Mouse (Mus musculus) thymus, postnatal 0 days (tissue): Measurements from ENCODE around the gene Mov10. TPM values are rescaled to one million over a fixed set of nuclear protein-coding genes. Genes with fewer than 3 reads are reported as not detected.

ENCODE experiments used
- DNase-seq: peaks from one replicate; pipeline ENCODE4 v3.0.0-alpha.2; 2015; ENCODE audit warnings: low spot score
- polyA plus RNA-seq: library from polyadenylated mRNA; unstranded; fragments of >200 nt; fragmentation: Nextera tagmentation; extraction: Ambion mirVana; gene quantifications from 2 replicates; pipeline ENCODE4 v1.2.1, GENCODE M21; 2015

Mov10 gene
- polyA plus RNA-seq, 1 experiment from 2014 or later, result 29.9 TPM

DNA sequence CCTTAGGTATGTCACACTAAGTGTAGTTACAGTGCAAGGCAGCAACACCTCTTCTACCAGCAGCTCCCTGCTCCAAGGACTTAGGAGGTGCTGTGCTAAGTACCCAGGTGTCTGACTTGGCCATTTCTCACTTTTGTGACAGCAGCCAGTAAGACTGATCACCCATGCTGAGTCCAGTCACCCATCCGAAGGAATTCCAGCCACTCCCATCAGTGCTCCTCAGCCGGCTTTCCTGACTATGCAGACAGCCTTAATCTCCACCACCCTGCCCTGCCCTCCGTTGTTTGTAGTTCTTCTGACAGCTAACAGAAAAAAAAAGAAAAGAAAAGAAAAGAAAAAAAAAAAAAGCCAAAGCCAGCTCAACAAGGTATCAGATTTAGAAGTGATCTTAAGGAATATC lies 6.6 kb downstream of the Mov10 start:
- DNase-seq, result no peak

DNA sequence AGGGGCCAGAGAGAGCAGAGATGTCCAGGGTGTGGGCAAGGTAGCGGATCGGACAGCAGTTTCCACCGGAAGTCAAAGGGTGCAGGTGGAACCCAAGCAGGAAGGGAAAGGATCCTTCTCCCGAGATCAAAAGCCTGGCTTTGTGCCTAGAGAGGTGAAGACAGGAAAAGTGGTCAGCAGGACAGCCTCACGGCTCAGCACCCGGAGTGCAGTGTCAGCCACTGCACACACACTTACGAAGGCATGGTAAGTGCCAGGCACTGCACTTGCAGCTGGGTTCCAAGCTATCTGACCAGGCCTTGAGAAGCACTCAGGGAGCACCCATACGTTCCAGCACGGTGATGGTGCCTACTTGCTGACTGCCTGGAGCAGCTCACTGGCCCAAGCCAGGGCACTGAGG lies 12.8 kb downstream of the Mov10 start:
- DNase-seq, result no peak

DNA sequence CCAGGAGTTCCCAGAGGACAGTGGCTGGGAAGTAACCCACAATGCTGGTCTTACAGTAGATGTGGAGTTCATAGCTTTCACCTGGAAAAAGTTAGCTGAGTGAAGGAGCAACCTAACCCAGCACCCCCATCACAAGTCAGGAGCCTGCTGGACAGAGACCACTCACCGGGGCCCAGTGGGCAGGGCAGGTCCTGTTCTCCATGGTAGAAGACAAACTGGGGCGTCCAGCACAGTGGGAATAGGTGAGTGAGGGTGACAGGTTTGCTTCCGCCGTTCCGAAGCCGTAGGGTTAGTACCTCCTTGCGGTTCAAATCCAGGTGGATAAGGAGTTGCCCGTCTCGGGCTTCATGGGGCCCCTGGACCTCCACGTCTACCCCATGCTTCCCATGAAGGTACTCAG lies 14.1 kb downstream of the Mov10 start:
- no peak for DNase-seq

DNA sequence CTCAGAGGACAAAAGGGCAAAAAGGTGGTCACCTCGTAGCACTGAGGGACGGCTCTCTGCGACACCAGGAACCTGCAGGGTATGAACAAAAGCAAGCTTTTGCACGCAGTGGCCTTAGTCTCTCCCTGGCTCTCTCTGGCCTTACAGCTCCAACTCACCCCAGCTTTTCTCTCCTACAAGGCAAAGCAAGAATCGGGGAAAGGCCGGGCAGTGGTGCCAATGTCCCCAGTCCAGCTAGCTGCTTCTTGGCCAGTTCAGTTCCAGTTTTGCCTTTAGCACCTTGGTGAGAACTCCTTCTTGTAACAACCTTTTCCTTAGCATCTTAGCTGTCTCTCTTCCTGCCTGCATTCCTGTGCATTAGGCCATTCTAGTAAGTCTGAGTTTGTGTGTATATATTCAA lies 16.9 kb downstream of the Mov10 start:
- DNase-seq, result no peak

DNA sequence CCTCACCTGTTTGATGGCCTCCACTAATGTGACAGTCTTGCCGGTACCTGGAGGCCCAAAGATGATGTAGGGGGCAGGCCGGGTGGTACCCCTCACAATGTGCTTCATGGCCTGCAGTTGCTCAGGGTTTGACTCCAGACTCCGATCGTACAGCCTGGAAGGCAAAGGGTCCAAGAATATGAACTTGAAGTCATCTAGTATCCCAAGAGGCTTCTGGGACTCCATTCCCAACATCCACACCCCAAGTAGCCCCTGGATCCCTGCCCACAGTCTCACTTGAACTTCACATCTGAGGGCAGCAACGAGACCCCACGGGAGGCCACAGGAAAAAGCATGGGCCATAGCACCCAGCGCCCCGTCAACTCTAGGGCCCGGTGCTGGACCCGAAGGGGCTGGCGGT lies 17.7 kb downstream of the Mov10 start:
- no peak for DNase-seq

DNA sequence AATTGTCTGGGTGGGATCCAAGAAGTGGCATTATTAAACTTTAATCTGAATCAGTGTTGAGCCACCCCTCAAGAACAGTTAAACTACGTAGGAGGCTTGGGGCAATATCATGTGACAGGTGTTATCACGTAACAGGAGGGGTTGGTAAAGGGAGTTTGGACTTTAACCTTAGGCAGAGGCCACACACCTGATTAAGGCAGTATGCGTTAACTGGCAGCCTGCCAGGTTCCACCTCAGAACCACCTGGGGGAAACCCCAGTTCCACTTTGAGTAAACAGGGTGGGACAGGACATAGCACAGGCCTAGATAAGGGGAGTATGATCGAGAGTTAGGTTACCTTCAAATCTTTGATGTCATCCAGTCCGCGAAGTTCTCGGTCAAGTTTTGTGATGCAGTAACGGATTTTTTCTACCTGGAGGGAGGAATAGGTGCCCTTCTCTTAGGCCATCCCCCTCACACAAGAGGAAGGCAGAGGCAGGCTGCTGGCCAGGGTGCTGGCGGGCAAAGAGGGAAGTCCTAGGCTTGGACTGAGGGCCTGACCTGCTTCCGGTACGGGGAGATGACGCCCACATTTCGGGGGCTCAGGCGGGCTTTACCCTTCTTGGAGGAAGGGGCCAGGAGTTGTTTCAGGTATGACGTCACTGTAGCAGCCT lies 21.8 kb downstream of the Mov10 start:
- DNase-seq, result no peak

DNA sequence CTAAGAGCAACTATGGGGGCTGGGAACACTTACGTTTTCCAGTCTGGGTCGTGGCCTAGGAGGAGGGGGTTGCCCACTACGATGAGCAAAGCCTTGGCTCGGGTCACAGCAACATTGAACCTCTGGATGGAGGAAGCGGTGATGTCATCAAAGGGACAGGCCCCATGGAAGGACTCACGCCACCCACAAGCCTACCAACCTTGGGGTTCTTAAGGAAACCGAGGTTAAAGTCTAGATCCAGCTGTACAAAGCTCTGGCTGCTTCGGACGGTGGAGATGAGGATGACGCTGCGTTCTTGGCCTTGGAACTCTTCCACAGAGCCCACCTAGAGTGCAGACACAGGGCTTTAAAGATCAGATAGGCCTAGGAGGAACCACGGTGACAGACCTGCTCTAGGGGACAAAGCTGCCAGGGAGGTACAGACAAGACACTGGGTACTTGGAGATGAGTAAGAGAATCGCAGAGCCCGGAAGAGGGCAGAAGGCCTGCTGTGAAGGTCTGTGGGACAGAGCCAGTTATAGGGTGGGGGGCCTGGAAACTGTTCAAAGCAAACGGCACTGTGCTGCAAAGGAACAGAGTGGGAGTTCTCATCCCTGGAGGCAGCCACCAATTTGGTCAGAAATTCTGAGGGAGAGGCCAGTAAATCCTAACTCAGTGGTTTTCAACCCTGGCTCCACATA lies 22.6 kb downstream of the Mov10 start:
- no peak for DNase-seq

DNA sequence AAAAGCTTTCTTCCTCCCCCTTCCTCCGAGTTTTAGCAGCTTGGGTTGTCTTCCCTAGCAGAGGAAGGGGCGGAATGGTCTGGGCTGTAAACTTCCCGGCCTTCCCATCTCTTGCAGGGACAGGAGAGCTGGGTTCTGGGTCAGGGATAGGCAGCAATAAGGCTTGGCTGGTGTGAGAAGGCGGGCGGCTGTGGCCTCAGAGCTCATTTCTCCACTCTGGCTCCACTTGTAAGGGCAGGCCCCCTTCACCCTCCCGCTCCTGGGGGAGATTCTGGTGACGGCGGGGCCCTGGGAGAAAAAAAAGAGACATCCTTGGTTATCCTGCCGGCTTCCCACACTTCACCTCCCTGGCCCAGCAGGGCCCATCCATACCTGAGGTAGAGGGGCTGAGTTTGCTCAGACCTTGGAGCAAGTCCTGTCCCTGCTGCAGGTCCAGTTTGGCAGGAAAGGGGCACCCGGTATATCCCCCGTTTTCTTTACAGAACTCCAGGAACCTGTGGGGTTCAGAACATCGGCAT lies 23.4 kb downstream of the Mov10 start:
- DNase-seq, result no peak

DNA sequence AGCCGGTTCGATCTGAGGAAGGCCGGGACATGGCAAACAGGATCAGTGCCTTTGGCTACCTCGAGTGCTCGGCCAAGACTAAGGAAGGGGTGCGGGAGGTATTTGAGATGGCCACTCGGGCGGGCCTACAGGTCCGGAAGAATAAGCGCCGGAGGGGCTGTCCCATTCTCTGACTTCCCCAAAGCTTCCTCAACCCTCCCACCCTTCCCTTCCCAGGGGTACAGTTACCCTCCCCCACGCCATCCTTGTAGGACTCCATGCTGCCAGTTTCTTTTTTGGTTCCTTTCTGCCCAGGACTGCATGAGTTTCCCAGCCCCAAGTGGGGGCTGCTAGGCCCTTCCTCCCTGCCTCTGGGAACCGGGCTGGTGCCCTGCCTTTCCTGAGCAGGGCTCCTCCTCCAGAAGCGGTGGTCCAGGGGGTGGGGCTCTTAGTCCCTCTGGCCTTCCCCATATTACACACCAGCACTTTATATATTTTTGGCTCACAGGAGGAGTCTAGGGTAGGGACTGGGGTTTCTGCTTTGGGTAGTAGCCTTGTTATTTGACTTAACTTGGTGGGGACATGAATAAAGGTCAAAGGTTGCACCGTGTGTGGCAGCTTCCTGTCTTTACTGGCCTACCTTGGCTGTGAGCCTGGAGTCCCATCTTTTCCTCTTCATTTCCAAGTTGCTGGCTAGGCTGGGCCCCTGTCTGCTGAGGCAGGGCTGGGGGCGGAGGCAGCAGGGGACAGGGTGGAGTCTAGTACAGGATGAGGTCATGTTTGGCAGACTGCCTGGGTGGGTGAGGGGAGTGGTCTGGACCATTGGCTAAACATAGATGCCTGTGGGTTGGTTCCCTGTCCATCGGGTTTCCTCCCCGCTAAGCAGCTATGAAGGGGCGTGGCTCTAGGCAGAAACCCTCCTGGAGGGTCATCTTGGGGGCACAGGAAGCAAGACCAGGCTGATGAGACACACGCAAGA lies 24.2 kb downstream of the Mov10 start:
- no peak for DNase-seq

DNA sequence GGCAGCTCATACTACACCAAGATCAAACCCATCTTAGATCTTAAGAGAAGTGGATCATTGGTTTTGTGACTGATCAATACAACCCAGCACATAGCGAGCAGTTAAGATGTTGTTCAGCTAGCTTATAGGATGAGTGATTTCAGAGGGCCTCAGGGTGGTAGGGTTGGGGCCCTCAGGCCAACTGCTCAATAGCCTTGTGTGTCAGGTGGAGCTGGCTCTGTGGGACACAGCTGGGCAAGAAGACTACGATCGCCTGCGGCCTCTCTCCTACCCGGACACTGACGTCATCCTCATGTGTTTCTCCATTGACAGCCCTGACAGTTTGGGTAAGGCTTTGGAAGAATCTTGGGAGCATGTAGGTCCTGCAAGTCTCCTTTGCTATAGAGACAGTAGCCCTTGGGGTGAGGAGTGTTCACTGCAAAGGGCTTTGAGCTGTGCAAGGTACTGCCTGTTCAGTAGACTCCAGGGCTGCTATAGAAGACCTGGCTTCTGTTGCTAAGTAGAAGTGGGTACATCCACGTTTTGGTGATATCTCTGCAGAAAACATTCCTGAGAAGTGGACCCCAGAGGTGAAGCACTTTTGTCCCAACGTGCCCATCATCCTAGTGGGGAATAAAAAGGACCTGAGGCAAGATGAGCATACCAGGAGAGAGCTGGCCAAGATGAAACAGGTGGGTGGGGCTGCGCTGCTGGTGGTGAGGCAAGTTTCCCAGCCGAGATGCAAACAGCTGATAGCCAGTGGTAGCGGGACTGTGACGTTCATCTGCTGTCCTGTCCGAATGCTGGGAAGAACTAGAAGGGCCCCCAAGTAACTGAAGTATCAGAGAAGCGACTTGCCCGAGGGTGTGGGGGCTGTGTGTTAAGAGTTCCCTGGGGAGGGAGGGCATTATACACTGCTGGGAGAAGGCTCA lies 25.7 kb downstream of the Mov10 start:
- DNase-seq, result no peak

DNA sequence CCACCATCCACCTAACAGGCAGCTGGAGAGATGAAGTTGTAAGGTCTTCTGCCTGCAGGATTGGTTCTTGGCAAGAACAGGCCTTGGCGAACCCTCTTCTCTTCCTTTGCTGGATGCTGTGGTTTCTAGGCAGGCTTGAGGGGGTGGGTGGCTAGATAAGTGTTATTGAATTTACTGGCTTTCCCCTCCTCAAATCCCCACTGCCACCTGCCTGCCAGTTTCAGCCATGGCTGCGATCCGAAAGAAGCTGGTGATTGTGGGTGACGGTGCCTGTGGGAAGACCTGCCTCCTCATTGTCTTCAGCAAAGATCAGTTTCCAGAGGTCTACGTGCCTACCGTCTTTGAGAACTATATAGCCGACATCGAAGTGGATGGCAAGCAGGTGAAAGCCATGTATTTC lies 26.7 kb downstream of the Mov10 start:
- no peak for DNase-seq

DNA sequence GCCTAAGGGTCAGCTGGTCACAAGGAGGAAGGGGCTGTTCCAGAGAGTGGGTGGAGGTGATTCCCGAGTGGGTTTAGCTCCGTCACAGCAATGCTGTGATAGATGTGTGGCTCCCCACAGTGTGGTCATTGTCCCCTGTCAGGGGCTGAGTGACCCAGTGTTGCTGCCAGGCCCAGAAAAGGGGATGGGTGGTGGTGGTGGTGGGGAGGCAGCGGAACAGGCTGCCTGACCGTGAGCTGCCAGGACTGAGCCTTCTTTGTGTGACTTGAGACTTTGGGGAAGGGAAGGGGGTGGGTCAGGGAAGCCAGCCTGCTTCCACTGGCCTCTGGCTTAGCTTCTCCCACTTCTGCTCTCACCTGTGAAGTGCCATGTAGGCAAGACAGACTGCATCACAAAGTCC lies 27.3 kb downstream of the Mov10 start:
- DNase-seq, result no peak

DNA sequence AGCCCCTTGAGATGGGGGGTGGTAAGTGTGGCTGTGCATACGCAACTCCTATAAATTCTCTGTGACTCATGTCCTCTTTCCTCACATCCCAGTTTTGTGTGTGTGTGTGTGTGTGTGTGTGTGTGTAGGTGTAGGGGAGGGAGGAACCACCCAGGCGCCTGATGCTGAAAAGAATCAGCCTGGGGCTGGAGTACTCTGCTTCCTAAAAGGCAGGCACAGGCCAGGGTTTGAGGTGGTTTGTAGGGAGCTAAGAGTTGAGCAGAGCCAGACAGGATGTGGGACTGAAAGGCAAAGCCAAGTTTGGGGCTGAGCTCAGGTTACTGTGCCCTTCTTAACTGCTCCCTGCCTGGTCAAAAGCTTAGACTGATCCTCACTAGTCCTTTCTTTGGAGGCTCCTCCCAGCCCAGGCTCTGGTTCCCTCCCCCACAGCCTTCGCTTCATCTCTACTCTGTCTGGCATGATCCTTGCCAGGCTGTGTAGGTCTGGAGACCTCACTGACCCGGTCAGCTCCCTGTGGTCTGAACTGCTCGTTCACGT lies 27.9 kb downstream of the Mov10 start:
- no peak for DNase-seq

DNA sequence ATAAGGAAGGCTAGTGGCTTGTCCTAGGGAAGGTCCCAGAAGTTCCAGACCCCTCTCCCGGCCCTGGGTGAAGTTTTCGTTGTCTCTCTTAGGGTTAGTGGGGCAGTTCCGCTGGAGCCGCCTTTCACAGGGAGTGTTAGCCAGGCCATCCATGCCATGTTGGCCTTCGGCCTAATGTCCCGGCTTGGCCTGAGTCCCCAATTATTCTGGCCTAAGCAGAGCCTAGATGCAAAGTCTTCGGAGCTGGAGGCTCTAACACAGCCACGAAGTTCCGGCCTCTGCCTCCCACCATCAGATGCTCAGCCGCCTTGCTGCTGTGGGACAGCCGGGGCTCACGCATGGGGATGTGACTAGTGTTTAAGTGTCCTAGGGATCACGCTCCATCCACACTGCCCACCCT lies 28.5 kb downstream of the Mov10 start:
- DNase-seq, result no peak

DNA sequence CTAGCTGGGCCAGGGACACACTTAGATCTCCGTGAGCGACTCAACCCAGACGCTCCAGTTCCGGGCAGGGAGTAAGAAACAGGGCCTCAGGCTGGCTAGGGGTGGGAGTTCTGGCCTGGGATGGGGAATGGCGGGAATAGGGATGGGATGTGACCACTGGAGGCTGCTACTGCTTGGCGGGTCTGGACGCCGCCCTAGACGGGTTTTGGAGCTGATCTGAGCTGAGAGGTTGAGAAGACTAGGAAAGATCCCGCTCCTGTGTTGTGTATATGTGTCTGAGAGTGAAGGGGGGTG lies 29.1 kb downstream of the Mov10 start:
- no peak for DNase-seq

DNA sequence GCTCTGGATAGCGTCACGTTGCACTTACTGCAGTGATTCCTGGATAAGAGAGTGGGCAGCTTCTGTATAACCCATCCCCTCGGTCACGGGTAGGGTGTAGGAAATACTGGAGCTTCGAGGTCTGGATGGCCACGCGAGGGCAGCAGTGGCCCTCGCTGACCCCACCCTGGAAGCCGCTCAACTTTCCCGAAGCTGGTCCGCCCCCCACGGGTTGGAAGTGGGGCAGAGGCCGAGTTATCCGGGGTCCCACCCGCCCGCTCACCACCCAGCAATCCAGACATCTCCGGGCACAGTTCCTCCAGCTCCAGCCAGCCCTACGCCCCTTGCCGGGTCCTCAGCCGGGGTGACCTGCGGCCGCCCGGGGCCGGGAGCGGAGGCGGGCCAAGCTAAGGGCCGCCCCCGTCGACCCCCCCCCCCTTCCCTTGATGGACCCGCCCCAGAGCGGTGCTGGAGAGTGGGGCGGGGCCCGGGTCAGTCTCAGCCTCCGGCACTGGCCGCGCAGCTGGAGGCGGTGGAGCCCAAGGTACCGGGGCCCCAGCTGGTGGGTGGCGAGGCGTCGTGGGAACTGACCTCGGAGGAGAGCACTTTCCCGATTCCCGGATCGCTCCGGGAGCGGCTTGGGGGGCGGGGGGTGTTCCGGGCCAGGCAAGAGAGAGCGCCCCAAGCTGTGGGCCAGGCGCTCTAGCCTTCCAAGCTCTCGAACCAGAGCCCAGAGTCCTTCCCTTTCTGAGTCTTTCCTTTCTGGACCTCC lies 29.6 kb downstream of the Mov10 start:
- no peak for DNase-seq

DNA sequence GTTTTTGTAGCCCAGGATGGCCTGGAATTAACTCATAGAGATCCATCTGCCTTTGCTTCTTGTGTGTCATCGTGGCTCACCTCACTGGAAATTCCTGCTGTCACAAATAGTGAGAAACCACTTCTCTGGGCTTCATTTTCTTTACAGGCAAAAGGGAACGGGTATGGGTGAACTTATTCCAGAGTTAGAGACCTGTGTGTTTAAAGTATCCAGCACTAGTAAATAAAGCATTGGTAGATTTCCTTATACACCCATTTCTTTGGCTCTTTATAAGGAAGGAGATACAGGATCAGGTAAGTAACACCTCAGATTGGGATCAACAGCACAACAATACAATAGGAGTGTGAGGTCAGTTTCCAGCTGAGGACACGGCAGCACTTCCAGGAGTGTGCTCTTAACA lies 30.3 kb downstream of the Mov10 start, which contains the start of gene Rhoc:
Gene Rhoc, plus strand, starts transcription at position 301 of the 400 bp plus-strand sequence.
- no peak for DNase-seq

DNA sequence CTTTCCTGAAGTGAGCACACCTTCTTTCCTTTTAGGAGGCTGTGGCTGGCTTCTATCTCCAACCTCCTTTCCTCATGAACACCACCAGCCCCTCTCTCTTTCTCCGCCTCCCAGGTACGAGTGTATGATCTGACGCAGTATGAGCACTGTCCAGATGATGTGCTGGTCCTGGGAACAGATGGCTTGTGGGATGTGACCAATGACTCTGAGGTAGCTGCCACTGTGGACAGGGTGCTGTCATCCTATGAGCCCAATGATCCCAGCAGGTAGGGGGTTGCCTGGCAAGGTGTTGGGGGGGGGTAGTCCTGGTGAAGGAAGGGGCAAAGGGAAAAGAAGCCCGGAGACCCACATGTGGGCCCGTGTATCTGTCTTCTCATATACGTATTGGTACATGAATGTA lies 33.1 kb downstream of the Mov10 start:
- no peak for DNase-seq

DNA sequence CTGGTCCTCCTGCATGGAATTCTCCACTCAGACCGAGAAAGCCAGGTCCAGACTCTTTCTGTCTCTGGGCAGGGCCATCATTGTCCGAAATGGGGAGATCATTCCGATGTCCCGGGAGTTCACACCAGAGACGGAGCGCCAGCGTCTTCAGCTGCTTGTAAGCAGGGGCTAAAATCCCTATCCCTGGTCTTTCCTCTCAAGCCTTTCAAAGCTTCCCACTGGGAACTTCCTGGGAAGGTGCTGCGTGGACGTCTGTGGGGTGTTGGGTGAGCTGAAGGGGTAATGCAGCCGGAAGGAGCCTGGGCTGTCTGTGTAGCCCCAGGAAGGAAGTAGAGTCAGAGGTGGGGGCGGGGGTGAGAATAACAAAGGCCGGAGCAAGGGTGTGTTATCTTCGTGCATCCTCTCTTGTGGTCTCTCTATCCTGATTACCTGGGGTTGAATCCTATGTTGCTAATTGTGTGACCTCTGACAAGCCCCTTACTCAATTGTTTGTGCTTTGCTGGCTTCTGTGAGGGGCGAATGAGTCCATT lies 34.3 kb downstream of the Mov10 start:
- no peak for DNase-seq
